Mouse (Mus musculus) B cell, adult (primary cell): Measurements from ENCODE around the gene Vmn1r87. TPM values are rescaled to one million over a fixed set of nuclear protein-coding genes. Genes with fewer than 3 reads are reported as not detected.

Experiments used
- total RNA-seq: library from RNA; stranded (reverse); gene quantifications from 4 replicates; pipeline ENCODE4 v1.2.4, GENCODE M21; 2023; ENCODE audit not compliant: inconsistent age

Gene Vmn1r87
- total RNA-seq: not detected in 4 replicates

GRCm38 (mm10) chr7:13140057-13140456, at the start of gene Vmn1r87:
Gene Vmn1r87, minus strand, starts transcription at chr7:13140157.

GRCm38 (mm10) chr7:13159268-13159667, 19.3 kb upstream of the Vmn1r87 start, which contains the start of gene Vmn1r88:
Gene Vmn1r88, plus strand, starts transcription at chr7:13159568.

GRCm38 (mm10) chr7:13119817-13120216, 20.1 kb downstream of the Vmn1r87 start, which contains the start of gene Vmn1r86:
Gene Vmn1r86, minus strand, starts transcription at chr7:13119917.

GRCm38 (mm10) chr7:13095073-13095472, 44.9 kb downstream of the Vmn1r87 start, which contains the start of gene Vmn1r85:
Gene Vmn1r85, minus strand, starts transcription at chr7:13095173.

Other genes with a start within 250 kb of the Vmn1r87 start
- gene Zscan22, start 242.3 kb downstream of the Vmn1r87 start, total RNA-seq: 12.3 to 14.5 TPM (median 13.4 TPM) in 4 replicates
- gene Rps5, start 217.9 kb downstream of the Vmn1r87 start, total RNA-seq: 2,171 to 2,345 TPM (median 2,206 TPM) in 4 replicates
- gene Rnf225, start 212.7 kb downstream of the Vmn1r87 start, total RNA-seq: 0.72 to 0.93 TPM (median 0.88 TPM) in 4 replicates
- gene Zfp324, start 174.3 kb downstream of the Vmn1r87 start, total RNA-seq: 3.4 to 4.0 TPM (median 3.8 TPM) in 4 replicates
- 8.2 to 10.2 TPM (median 9.2 TPM) in 4 replicates for gene Zfp446, start 162.3 kb downstream of the Vmn1r87 start, total RNA-seq
- gene Slc27a5, start 142.0 kb downstream of the Vmn1r87 start, total RNA-seq: not detected in 4 replicates
- 355 to 399 TPM (median 376 TPM) in 4 replicates for gene Trim28, start 141.0 kb downstream of the Vmn1r87 start, total RNA-seq
- gene Zbtb45, start 130.1 kb downstream of the Vmn1r87 start, total RNA-seq: 4.4 to 8.6 TPM (median 5.6 TPM) in 4 replicates
- gene Chmp2a, start 105.3 kb downstream of the Vmn1r87 start, total RNA-seq: 92.4 to 120 TPM (median 103 TPM) in 4 replicates
- 83.4 to 96.0 TPM (median 89.6 TPM) in 4 replicates for gene Ube2m, start 101.9 kb downstream of the Vmn1r87 start, total RNA-seq
- 0.51 to 0.87 TPM (median 0.72 TPM) in 4 replicates for gene Mzf1, start 85.4 kb downstream of the Vmn1r87 start, total RNA-seq
- gene Vmn1r85, start 45.0 kb downstream of the Vmn1r87 start, total RNA-seq: not detected in 4 replicates
- not detected in 4 replicates for gene Vmn1r86, start 20.2 kb downstream of the Vmn1r87 start, total RNA-seq
- gene Vmn1r88, start 19.4 kb upstream of the Vmn1r87 start, total RNA-seq: 0.09 to 0.16 TPM (median 0.12 TPM) in 4 replicates
- gene Vmn1r89, start 72.9 kb upstream of the Vmn1r87 start, total RNA-seq: not detected in 4 replicates
- 26.6 to 29.1 TPM (median 27.0 TPM) in 4 replicates for gene Lig1, start 137.1 kb upstream of the Vmn1r87 start, total RNA-seq
- 5.3 to 7.3 TPM (median 6.4 TPM) in 4 replicates for gene Zswim9, start 138.6 kb upstream of the Vmn1r87 start, total RNA-seq
- gene Pla2g4c, start 184.5 kb upstream of the Vmn1r87 start, total RNA-seq: 0.15 to 1.7 TPM (median 0.63 TPM) in 4 replicates